In genomic region chr11:72526190-72526589, GRCm38 (mm10) we compare ENCODE assay signal across 32 mouse cellular contexts. TPM values are rescaled to one million over a fixed set of nuclear protein-coding genes. Genes with fewer than 3 reads are reported as not detected.
DNase-seq lines count a peak whose midpoint lies in the region; ATAC-seq and TF ChIP-seq lines count a peak whose summit lies in the region.
"Had no signal": no experiment of that assay in that cellular context is flagged by ENCODE, and none has a peak within 500 bp of the region (broad histone marks: within the 10 kb centered on the region; RNA-seq: fewer than 3 reads in every experiment).

No protein-coding gene starts in this region.

- no peaks in the 10 kb centered on the region for H3K36me3 ChIP-seq in heart, embryonic 12.5 days
- H3K36me3 ChIP-seq in midbrain, embryonic 11.5 days (ENCODE audit: control insufficient read depth, insufficient read depth, low read length): no peaks in the 10 kb centered on the region
- no peaks in the 10 kb centered on the region for H3K36me3 ChIP-seq in midbrain, postnatal 0 days (ENCODE audit: insufficient read depth, low read length)
- H3K36me3 ChIP-seq: embryonic facial prominence, embryonic 10.5 days; embryonic facial prominence, embryonic 15.5 days; forebrain, embryonic 12.5 days; hindbrain, embryonic 13.5 days; limb, embryonic 12.5 days; liver, embryonic 15.5 days; lung, embryonic 15.5 days; midbrain, embryonic 10.5 days; neural tube, embryonic 13.5 days had no signal

- ATAC-seq in heart, embryonic 12.5 days (ENCODE audit: insufficient number of reproducible peaks, low FRiP score): no peak
- ATAC-seq in midbrain, embryonic 11.5 days (ENCODE audit: low FRiP score): no peak
- no peak for ATAC-seq in midbrain, postnatal 0 days (ENCODE audit: low FRiP score)
- no peak for ATAC-seq in granulocyte monocyte progenitor cell, adult 5-6 weeks (replicated peaks; ENCODE audit: poor library complexity, severe bottlenecking)
- ATAC-seq: forebrain, postnatal 0 days; intestine, embryonic 16.5 days; midbrain, embryonic 16.5 days had no signal

- H3K4me3 ChIP-seq in heart, embryonic 12.5 days: no peak overlapping the region
- no peak overlapping the region for H3K4me3 ChIP-seq in midbrain, embryonic 11.5 days (ENCODE audit: low read depth, low read length)
- no peak overlapping the region for H3K4me3 ChIP-seq in midbrain, postnatal 0 days (ENCODE audit: low read depth, low read length)
- H3K4me3 ChIP-seq: embryonic facial prominence, embryonic 10.5 days; embryonic facial prominence, embryonic 15.5 days; forebrain, embryonic 12.5 days; hindbrain, embryonic 13.5 days; limb, embryonic 12.5 days; liver, embryonic 15.5 days; lung, embryonic 15.5 days; midbrain, embryonic 10.5 days; myocyte; neural tube, embryonic 13.5 days had no signal

- no peak overlapping the region for H3K27ac ChIP-seq in heart, embryonic 12.5 days (ENCODE audit: poor library complexity, severe bottlenecking)
- no peak overlapping the region for H3K27ac ChIP-seq in midbrain, embryonic 11.5 days (ENCODE audit: low read depth, low read length)
- no peak overlapping the region for H3K27ac ChIP-seq in midbrain, postnatal 0 days (ENCODE audit: low read depth, low read length)
- H3K27ac ChIP-seq: embryonic facial prominence, embryonic 10.5 days; embryonic facial prominence, embryonic 15.5 days; forebrain, embryonic 12.5 days; hindbrain, embryonic 13.5 days; kidney, postnatal 0 days; limb, embryonic 12.5 days; liver, embryonic 15.5 days; lung, embryonic 15.5 days; midbrain, embryonic 10.5 days; neural tube, embryonic 13.5 days had no signal

- no peak overlapping the region for H3K4me2 ChIP-seq in heart, embryonic 12.5 days
- no peak overlapping the region for H3K4me2 ChIP-seq in midbrain, embryonic 11.5 days
- H3K4me2 ChIP-seq in midbrain, postnatal 0 days (ENCODE audit: low read depth, low read length, poor library complexity, severe bottlenecking): no peak overlapping the region
- H3K4me2 ChIP-seq: embryonic facial prominence, embryonic 15.5 days; forebrain, embryonic 12.5 days; hindbrain, embryonic 13.5 days; limb, embryonic 12.5 days; liver, embryonic 15.5 days; lung, embryonic 15.5 days; neural tube, embryonic 13.5 days had no signal

- no peak overlapping the region for H3K9ac ChIP-seq in heart, embryonic 12.5 days
- no peak overlapping the region for H3K9ac ChIP-seq in midbrain, embryonic 11.5 days (ENCODE audit: low read length)
- no peak overlapping the region for H3K9ac ChIP-seq in midbrain, postnatal 0 days (replicated peaks; ENCODE audit: low read length, poor library complexity, severe bottlenecking)
- H3K9ac ChIP-seq: embryonic facial prominence, embryonic 15.5 days; forebrain, embryonic 12.5 days; forebrain, postnatal 0 days; hindbrain, embryonic 13.5 days; limb, embryonic 12.5 days; liver, embryonic 15.5 days; lung, embryonic 15.5 days; neural tube, embryonic 13.5 days had no signal

- H3K4me1 ChIP-seq in heart, embryonic 12.5 days (replicated peaks): peaks cover 4% of the 10 kb centered on the region; the same call in 1 of the 2 replicates
- no peaks in the 10 kb centered on the region for H3K4me1 ChIP-seq in midbrain, embryonic 11.5 days (ENCODE audit: control insufficient read depth, insufficient read depth, low read length)
- H3K4me1 ChIP-seq in midbrain, postnatal 0 days (ENCODE audit: insufficient read depth, low read length): no peaks in the 10 kb centered on the region
- H3K4me1 ChIP-seq: embryonic facial prominence, embryonic 10.5 days; embryonic facial prominence, embryonic 15.5 days; forebrain, embryonic 12.5 days; limb, embryonic 12.5 days; liver, embryonic 15.5 days; midbrain, embryonic 10.5 days; neural tube, embryonic 13.5 days had no signal

- H3K27me3 ChIP-seq in heart, embryonic 12.5 days (replicated peaks): no peaks in the 10 kb centered on the region
- H3K27me3 ChIP-seq in midbrain, embryonic 11.5 days (ENCODE audit: control insufficient read depth, insufficient read depth, low read length): no peaks in the 10 kb centered on the region
- H3K27me3 ChIP-seq in midbrain, postnatal 0 days (ENCODE audit: insufficient read depth, low read length): no peaks in the 10 kb centered on the region
- H3K27me3 ChIP-seq: embryonic facial prominence, embryonic 15.5 days; forebrain, embryonic 12.5 days; hindbrain, embryonic 13.5 days; liver, embryonic 15.5 days; lung, embryonic 15.5 days; neural tube, embryonic 13.5 days had no signal

- WGBS in heart, embryonic 12.5 days: 76% methylated on average over 4 of the region's 4 CpGs
- 91% methylated on average over 4 of the region's 4 CpGs for WGBS in midbrain, embryonic 11.5 days
- 90% methylated on average over 4 of the region's 4 CpGs for WGBS in midbrain, postnatal 0 days

- TF ChIP-seq CTCF in midbrain, postnatal 0 days (IDR thresholded peaks at IDR 0.05): no peak

- no peaks in the 10 kb centered on the region for H3K9me3 ChIP-seq in heart, embryonic 12.5 days (replicated peaks)
- no peaks in the 10 kb centered on the region for H3K9me3 ChIP-seq in midbrain, embryonic 11.5 days (ENCODE audit: control insufficient read depth, low read length)
- no peaks in the 10 kb centered on the region for H3K9me3 ChIP-seq in midbrain, postnatal 0 days (ENCODE audit: low read length)
- H3K9me3 ChIP-seq: embryonic facial prominence, embryonic 10.5 days; embryonic facial prominence, embryonic 15.5 days; forebrain, embryonic 12.5 days; hindbrain, embryonic 13.5 days; limb, embryonic 12.5 days; liver, embryonic 15.5 days; lung, embryonic 15.5 days; midbrain, embryonic 10.5 days; neural tube, embryonic 13.5 days had no signal

- peak; percentile 56 to 79 for DNase-seq in heart, adult 18-20 months
- DNase-seq in midbrain, embryonic 11.5 days (ENCODE audit: low spot score, missing footprints): peak; percentile 39
- DNase-seq in midbrain, postnatal 0 days (ENCODE audit: low spot score): no peak
- DNase-seq in heart, postnatal 14 days: peak; percentile 31 to 33
- no peak for DNase-seq in urinary bladder, postnatal 25 days (ENCODE audit: low spot score)
- DNase-seq: adrenal gland, adult 2 months; adrenal gland, postnatal 36 days; B cell, adult 2 months; cerebellum, adult 2 months; cerebellum, postnatal 14 days; forebrain, postnatal 0 days; kidney, adult 8-10 months; kidney, postnatal 4 days; retina, postnatal 1 day; right cerebral cortex, postnatal 25 days; spleen, adult 18-20 months; thymus, postnatal 14 days had no signal

- intact Hi-C loops in heart, postnatal 14 days (cut with DNase I): no loop called here

RNA-seq across cellular contexts. Expression of gene Spns3, which starts 24.1 kb away (rescaled TPM):
- total RNA-seq in heart, adult 18-20 months (2021): not detected
- polyA plus RNA-seq in heart, embryonic 12.5 days (2016; fragmentation: Nextera tagmentation; extraction: Ambion mirVana): 0.10 and 0.19 TPM in 2 replicates
- not detected in 2 replicates for polyA plus RNA-seq in midbrain, embryonic 11.5 days (2014; fragmentation: Nextera tagmentation; extraction: Ambion mirVana)
- 0.22 and 0.24 TPM in 2 replicates for total RNA-seq in midbrain, postnatal 0 days (2014; rRNA removed)
- polyA plus RNA-seq in midbrain, postnatal 0 days (2015; fragmentation: Nextera tagmentation; extraction: Ambion mirVana): not detected in 2 replicates
- total RNA-seq in heart, postnatal 14 days (2021): under 1 TPM in 1 of 2 experiments, not detected in 1; 0.10 TPM
- 32.1 and 46.2 TPM in 2 replicates for total RNA-seq in granulocyte monocyte progenitor cell, adult 5-6 weeks (2014; fragmentation: Nextera tagmentation)
- total RNA-seq in granulocyte monocyte progenitor cell, adult 5-6 weeks (2017): 21.8 and 23.0 TPM in 2 replicates
- total RNA-seq: forebrain, postnatal 0 days had no signal
- polyA plus RNA-seq: forebrain, embryonic 12.5 days; limb, embryonic 12.5 days; midbrain, embryonic 10.5 days; midbrain, embryonic 16.5 days had no signal

RNA-seq across cellular contexts. Expression of gene Spns2, which starts 36.5 kb away (rescaled TPM):
- 1 to 10 TPM; 6.3 to 9.0 TPM for total RNA-seq in heart, adult 18-20 months (2021)
- polyA plus RNA-seq in heart, embryonic 12.5 days (2016; fragmentation: Nextera tagmentation; extraction: Ambion mirVana): 3.3 and 3.5 TPM in 2 replicates
- 4.0 and 4.7 TPM in 2 replicates for polyA plus RNA-seq in midbrain, embryonic 11.5 days (2014; fragmentation: Nextera tagmentation; extraction: Ambion mirVana)
- 46.2 and 56.8 TPM in 2 replicates for total RNA-seq in midbrain, postnatal 0 days (2014; rRNA removed)
- polyA plus RNA-seq in midbrain, postnatal 0 days (2015; fragmentation: Nextera tagmentation; extraction: Ambion mirVana): 7.7 TPM in 2 replicates
- 10 to 100 TPM; 16.5 to 16.8 TPM for total RNA-seq in heart, postnatal 14 days (2021)
- 27.1 and 41.2 TPM in 2 replicates for total RNA-seq in granulocyte monocyte progenitor cell, adult 5-6 weeks (2014; fragmentation: Nextera tagmentation)
- 5.6 TPM in 2 replicates for total RNA-seq in granulocyte monocyte progenitor cell, adult 5-6 weeks (2017)

Comparison
In these comparisons a context has a peak if more than half of its experiments do, and no peak if none do; other contexts are left out.
1. DNase-seq: peak in heart, adult 18-20 months (2 of 2), midbrain, embryonic 11.5 days (single experiment) and heart, postnatal 14 days (2 of 2); none in midbrain, postnatal 0 days (single experiment) and urinary bladder, postnatal 25 days (single experiment).
2. RNA of gene Spns3, which starts 24.1 kb away (total RNA-seq): 21.8 to 46.2 TPM in granulocyte monocyte progenitor cell, adult 5-6 weeks; 0.22 to 0.24 TPM in midbrain, postnatal 0 days, 0.10 TPM in heart, postnatal 14 days and not detected in heart, adult 18-20 months; every median in the first group is over 10 times any median in the second.